Mouse (Mus musculus) megakaryocyte, embryonic 14.5 days (primary cell): Measurements from ENCODE around the gene Tmem63c. TPM values are rescaled to one million over a fixed set of nuclear protein-coding genes. Genes with fewer than 3 reads are reported as not detected.

ENCODE experiments used
- H3K27me3 ChIP-seq: replicated peaks from 2 replicates; pipeline ENCODE3; 2012; ENCODE audit warnings: inconsistent platforms
- H3K36me3 ChIP-seq: replicated peaks from 2 replicates; pipeline ENCODE3; 2012; ENCODE audit warnings: low read length, inconsistent platforms, mixed read lengths
- H3K4me1 ChIP-seq: 2 replicates; pipeline ENCODE4 v1.6.1; 2012; ENCODE audit warnings: inconsistent platforms
- H3K4me3 ChIP-seq: replicated peaks from 2 replicates; pipeline ENCODE3; 2012; ENCODE audit warnings: moderate library complexity, mild to moderate bottlenecking, inconsistent platforms
- H3K9me3 ChIP-seq: 2 replicates; pipeline ENCODE4 v1.6.1; 2012; ENCODE audit warnings: inconsistent platforms
- FLI1 ChIP-seq: IDR thresholded peaks from 2 replicates; pipeline ENCODE4 v1.6.1; 2012; ENCODE audit warnings: low read length, inconsistent platforms, mixed read lengths
- GATA1 ChIP-seq: IDR thresholded peaks from 3 replicates; pipeline ENCODE4 v1.6.1; 2012; ENCODE audit warnings: mixed read lengths, low read length, inconsistent platforms, borderline replicate concordance
- polyA plus RNA-seq: library from polyadenylated mRNA; stranded (reverse); fragments of >175 nt; gene quantifications from 2 replicates; pipeline ENCODE4 v1.2.3, GENCODE M21; 2012; ENCODE audit warnings: low replicate concordance; ENCODE audit not compliant: insufficient read depth

Gene Tmem63c
- polyA plus RNA-seq = 0.08 TPM in 1 of 2 replicates, not detected in the other

GRCm38 (mm10) chr12:87021040-87021439 lies at the start of gene Tmem63c:
Gene Tmem63c, plus strand, starts transcription at chr12:87021340.
- Histone ChIP-seq H3K9me3 (peaks cover 6% of the 10 kb centered on the region; the same call in 1 of the 2 replicates), H3K36me3 (no peaks in the 10 kb centered on the region), H3K4me1 (peaks cover 2% of the 10 kb centered on the region), H3K4me3 (no peak within 1 kb of the TSS), H3K27me3 (peaks cover 43% of the 10 kb centered on the region)
- TF ChIP-seq GATA1 (no peak), FLI1 (no peak)

GRCm38 (mm10) chr12:86973216-86973615 lies 47.9 kb upstream of the Tmem63c start:
- H3K4me3 ChIP-seq = no peak overlapping the region

GRCm38 (mm10) chr12:86973706-86974105 lies 47.4 kb upstream of the Tmem63c start:
- Histone ChIP-seq H3K9me3 (no peaks in the 10 kb centered on the region), H3K27me3 (peaks cover 12% of the 10 kb centered on the region), H3K4me3 (no peak overlapping the region), H3K4me1 (peaks cover 90% of the 10 kb centered on the region), H3K36me3 (no peaks in the 10 kb centered on the region)
- TF ChIP-seq FLI1 (no peak), GATA1 (no peak)

More at GRCm38 (mm10) chr12:86973216-86973615, 47.9 kb upstream of the Tmem63c start:
- Histone ChIP-seq H3K9me3 (no peaks in the 10 kb centered on the region), H3K4me1 (peaks cover 91% of the 10 kb centered on the region), H3K27me3 (peaks cover 8% of the 10 kb centered on the region), H3K36me3 (no peaks in the 10 kb centered on the region)
- TF ChIP-seq FLI1 (no peak), GATA1 (no peak)

- Histone ChIP-seq H3K4me3 (peak overlapping the region; percentile 90), H3K9me3 (no peaks in the 10 kb centered on the region), H3K27me3 (peaks cover 19% of the 10 kb centered on the region), H3K4me1 (peaks cover 81% of the 10 kb centered on the region), H3K36me3 (no peaks in the 10 kb centered on the region)
- TF ChIP-seq FLI1 (no peak), GATA1 (no peak)
These were observed 46.5 kb upstream of the Tmem63c start for GRCm38 (mm10) chr12:86974387-86975288.

GRCm38 (mm10) chr12:86975761-86976160 lies 45.4 kb upstream of the Tmem63c start:
- Histone ChIP-seq H3K36me3 (no peaks in the 10 kb centered on the region), H3K27me3 (peaks cover 30% of the 10 kb centered on the region), H3K4me3 (no peak overlapping the region), H3K9me3 (no peaks in the 10 kb centered on the region), H3K4me1 (peaks cover 70% of the 10 kb centered on the region)
- TF ChIP-seq FLI1 = no peak
- TF ChIP-seq GATA1 = no peak

GRCm38 (mm10) chr12:86976511-86977168 lies 44.5 kb upstream of the Tmem63c start:
- TF ChIP-seq GATA1 = no peak
- TF ChIP-seq FLI1 = no peak
- peaks cover 65% of the 10 kb centered on the region for H3K4me1 ChIP-seq
- peaks cover 39% of the 10 kb centered on the region for H3K27me3 ChIP-seq
- H3K36me3 ChIP-seq = no peaks in the 10 kb centered on the region
- H3K4me3 ChIP-seq = peak overlapping the region; percentile 4
- no peaks in the 10 kb centered on the region for H3K9me3 ChIP-seq

- H3K9me3 ChIP-seq = no peaks in the 10 kb centered on the region
- H3K27me3 ChIP-seq = peaks cover 48% of the 10 kb centered on the region
- peak overlapping the region; percentile 42 for H3K4me3 ChIP-seq
- H3K36me3 ChIP-seq = no peaks in the 10 kb centered on the region
- no peak for TF ChIP-seq GATA1
- no peak for TF ChIP-seq FLI1
- H3K4me1 ChIP-seq = peaks cover 58% of the 10 kb centered on the region
These were observed 43.3 kb upstream of the Tmem63c start for GRCm38 (mm10) chr12:86977833-86978232.

GRCm38 (mm10) chr12:86981180-86981579 lies 40.0 kb upstream of the Tmem63c start:
- Histone ChIP-seq H3K4me3 (no peak overlapping the region), H3K27me3 (peaks cover 75% of the 10 kb centered on the region), H3K36me3 (no peaks in the 10 kb centered on the region), H3K9me3 (no peaks in the 10 kb centered on the region), H3K4me1 (peaks cover 35% of the 10 kb centered on the region)
- TF ChIP-seq GATA1 (no peak), FLI1 (no peak)

- Histone ChIP-seq H3K4me1 (peaks cover 11% of the 10 kb centered on the region; the same call in 1 of the 2 replicates), H3K36me3 (no peaks in the 10 kb centered on the region), H3K9me3 (no peaks in the 10 kb centered on the region), H3K4me3 (no peak overlapping the region), H3K27me3 (peaks cover 86% of the 10 kb centered on the region)
- TF ChIP-seq FLI1 (no peak), GATA1 (no peak)
These were observed 37.5 kb upstream of the Tmem63c start for GRCm38 (mm10) chr12:86983470-86984193.
